Mouse (Mus musculus) hindbrain, embryonic 10.5 days (tissue): ENCODE measurements around the gene Matn1. TPM values are rescaled to one million over a fixed set of nuclear protein-coding genes. Genes with fewer than 3 reads are reported as not detected.
A peak's percentile ranks its signal among the peaks of the same experiment; 100 is the strongest.

Experiments
- DNase-seq: peaks from one replicate; pipeline ENCODE4 v3.0.0-alpha.2; 2017; ENCODE audit warnings: low spot score
- H3K27ac ChIP-seq: fragments of 300-500 bp; sonication (generic); 2 replicates; pipeline ENCODE4 v1.5.1; 2016; ENCODE audit warnings: mild to moderate bottlenecking, moderate library complexity
- H3K27me3 ChIP-seq: fragments of 300-500 bp; sonication (generic); 2 replicates; pipeline ENCODE4 v1.6.1; 2016; ENCODE audit warnings: mild to moderate bottlenecking; ENCODE audit not compliant: poor library complexity, insufficient read depth, severe bottlenecking
- H3K36me3 ChIP-seq: fragments of 300-500 bp; sonication (generic); 2 replicates; pipeline ENCODE4 v1.6.1; 2016; ENCODE audit warnings: mild to moderate bottlenecking, moderate library complexity
- H3K4me1 ChIP-seq: fragments of 300-500 bp; sonication (generic); replicated peaks from 2 replicates; pipeline ENCODE4 v1.6.1; 2016; ENCODE audit warnings: mild to moderate bottlenecking
- H3K4me3 ChIP-seq: fragments of 300-500 bp; sonication (generic); 2 replicates; pipeline ENCODE4 v1.5.1; 2016; ENCODE audit warnings: mild to moderate bottlenecking, moderate library complexity
- H3K9me3 ChIP-seq: fragments of 300-500 bp; sonication (generic); 2 replicates; pipeline ENCODE4 v1.6.1; 2016; ENCODE audit warnings: mild to moderate bottlenecking, moderate library complexity
- WGBS: fragments of 180-500 bp; shearing (Covaris S2); methylation state at CpG from one replicate; pipeline ENCODE4 v1.1.7; 2016; 5-methylcytosine and 5-hydroxymethylcytosine counted together
- polyA plus RNA-seq: library from polyadenylated mRNA; unstranded; fragments of >200 nt; fragmentation: Nextera tagmentation; extraction: Ambion mirVana; gene quantifications from 2 replicates; pipeline ENCODE4 v1.2.1, GENCODE M21; 2016

The Matn1 gene
- polyA plus RNA-seq, 1 experiment from 2014 or later = not detected

- WGBS = 53% methylated on average over 17 of the region's 17 CpGs
- Histone ChIP-seq H3K4me1 (peaks cover 76% of the 10 kb centered on the region), H3K27ac (peak overlapping the region; percentile 59)
Observed at GRCm38 (mm10) chr4:130909167-130909874, 34.9 kb upstream of the Matn1 start.

GRCm38 (mm10) chr4:130910666-130911065 is 33.5 kb upstream of the Matn1 start:
- peaks cover 76% of the 10 kb centered on the region for H3K4me1 ChIP-seq
- no peak overlapping the region for H3K4me3 ChIP-seq
- 43% methylated on average over 7 of the region's 7 CpGs for WGBS
- H3K9me3 ChIP-seq = no peaks in the 10 kb centered on the region
- no peak for DNase-seq
- H3K27ac ChIP-seq = 0 out of 2 replicates have a peak overlapping the region, but pooled peaks have one; percentile 35
- no peaks in the 10 kb centered on the region for H3K36me3 ChIP-seq
- H3K27me3 ChIP-seq = no peaks in the 10 kb centered on the region

More at GRCm38 (mm10) chr4:130909167-130909874, 34.9 kb upstream of the Matn1 start:
- no peaks in the 10 kb centered on the region for H3K36me3 ChIP-seq
- H3K27me3 ChIP-seq = no peaks in the 10 kb centered on the region
- H3K4me3 ChIP-seq = no peak overlapping the region
- DNase-seq = no peak
- no peaks in the 10 kb centered on the region for H3K9me3 ChIP-seq

- 87% methylated on average over 3 of the region's 3 CpGs for WGBS
- DNase-seq = no peak
Observed at GRCm38 (mm10) chr4:130912626-130913025, 31.6 kb upstream of the Matn1 start.

GRCm38 (mm10) chr4:130913077-130913476 is 31.1 kb upstream of the Matn1 start, which contains the start of gene Laptm5:
Laptm5 (plus strand) TSS chr4:130913125.
- no peaks in the 10 kb centered on the region for H3K36me3 ChIP-seq
- H3K4me3 ChIP-seq = no peak within 1 kb of the TSS
- 73% methylated on average over 11 of the region's 11 CpGs for WGBS
- H3K4me1 ChIP-seq = peaks cover 65% of the 10 kb centered on the region
- peak within 1 kb of the TSS; percentile 51 for H3K27ac ChIP-seq
- no peaks in the 10 kb centered on the region for H3K27me3 ChIP-seq
- no peaks in the 10 kb centered on the region for H3K9me3 ChIP-seq
- no peak for DNase-seq

More at GRCm38 (mm10) chr4:130912626-130913025, 31.6 kb upstream of the Matn1 start:
- no peak overlapping the region for H3K4me3 ChIP-seq
- H3K27me3 ChIP-seq = no peaks in the 10 kb centered on the region
- peak overlapping the region; percentile 51; the same call in 1 of the 2 replicates for H3K27ac ChIP-seq
- H3K4me1 ChIP-seq = peaks cover 65% of the 10 kb centered on the region
- no peaks in the 10 kb centered on the region for H3K36me3 ChIP-seq
- no peaks in the 10 kb centered on the region for H3K9me3 ChIP-seq

GRCm38 (mm10) chr4:130913511-130913910 is 30.7 kb upstream of the Matn1 start:
- no peaks in the 10 kb centered on the region for H3K36me3 ChIP-seq
- no peak overlapping the region for H3K4me3 ChIP-seq
- no peaks in the 10 kb centered on the region for H3K9me3 ChIP-seq
- 73% methylated on average over 3 of the region's 3 CpGs for WGBS
- peaks cover 66% of the 10 kb centered on the region for H3K4me1 ChIP-seq
- no peaks in the 10 kb centered on the region for H3K27me3 ChIP-seq
- no peak for DNase-seq
- H3K27ac ChIP-seq = peak overlapping the region; percentile 51

GRCm38 (mm10) chr4:130914011-130914410 is 30.2 kb upstream of the Matn1 start:
- Histone ChIP-seq H3K4me3 (no peak overlapping the region), H3K27ac (peak overlapping the region; percentile 51), H3K36me3 (no peaks in the 10 kb centered on the region), H3K9me3 (no peaks in the 10 kb centered on the region), H3K27me3 (no peaks in the 10 kb centered on the region), H3K4me1 (peaks cover 64% of the 10 kb centered on the region)
- 83% methylated on average over 4 of the region's 4 CpGs for WGBS
- DNase-seq = no peak

- no peak for DNase-seq
- Histone ChIP-seq H3K4me1 (peaks cover 64% of the 10 kb centered on the region), H3K27me3 (no peaks in the 10 kb centered on the region), H3K4me3 (no peak overlapping the region), H3K27ac (no peak overlapping the region), H3K9me3 (no peaks in the 10 kb centered on the region), H3K36me3 (no peaks in the 10 kb centered on the region)
- WGBS = 82% methylated on average over 7 of the region's 7 CpGs
Observed at GRCm38 (mm10) chr4:130914527-130914926, 29.7 kb upstream of the Matn1 start.

GRCm38 (mm10) chr4:130915006-130915667 is 29.0 kb upstream of the Matn1 start:
- no peaks in the 10 kb centered on the region for H3K27me3 ChIP-seq
- 83% methylated on average over 12 of the region's 12 CpGs for WGBS
- H3K27ac ChIP-seq = 0 out of 2 replicates have a peak overlapping the region, but pooled peaks have one; percentile 23
- no peaks in the 10 kb centered on the region for H3K9me3 ChIP-seq
- H3K4me3 ChIP-seq = no peak overlapping the region
- H3K36me3 ChIP-seq = no peaks in the 10 kb centered on the region
- DNase-seq = no peak
- H3K4me1 ChIP-seq = peaks cover 65% of the 10 kb centered on the region

GRCm38 (mm10) chr4:130915668-130916035 is 28.5 kb upstream of the Matn1 start:
- 59% methylated on average over 7 of the region's 7 CpGs for WGBS

GRCm38 (mm10) chr4:130916639-130917038 is 27.5 kb upstream of the Matn1 start:
- Histone ChIP-seq H3K4me3 (no peak overlapping the region), H3K36me3 (no peaks in the 10 kb centered on the region), H3K4me1 (peaks cover 69% of the 10 kb centered on the region), H3K27me3 (no peaks in the 10 kb centered on the region), H3K27ac (peak overlapping the region; percentile 23; the same call in 1 of the 2 replicates), H3K9me3 (no peaks in the 10 kb centered on the region)
- WGBS = 79% methylated on average over 7 of the region's 7 CpGs
- DNase-seq = no peak

More at GRCm38 (mm10) chr4:130915668-130916035, 28.5 kb upstream of the Matn1 start:
- Histone ChIP-seq H3K27me3 (no peaks in the 10 kb centered on the region), H3K4me3 (no peak overlapping the region), H3K9me3 (no peaks in the 10 kb centered on the region), H3K27ac (0 out of 2 replicates have a peak overlapping the region, but pooled peaks have one; percentile 23), H3K4me1 (peaks cover 65% of the 10 kb centered on the region), H3K36me3 (no peaks in the 10 kb centered on the region)
- no peak for DNase-seq

GRCm38 (mm10) chr4:130917564-130917963 is 26.6 kb upstream of the Matn1 start:
- DNase-seq = no peak
- H3K36me3 ChIP-seq = no peaks in the 10 kb centered on the region
- H3K27me3 ChIP-seq = no peaks in the 10 kb centered on the region; the same call in 1 of the 2 replicates
- no peak overlapping the region for H3K4me3 ChIP-seq
- 78% methylated on average over 4 of the region's 4 CpGs for WGBS
- peak overlapping the region; percentile 9 for H3K27ac ChIP-seq
- peaks cover 78% of the 10 kb centered on the region for H3K4me1 ChIP-seq
- no peaks in the 10 kb centered on the region for H3K9me3 ChIP-seq

GRCm38 (mm10) chr4:130918805-130919749 is 25.1 kb upstream of the Matn1 start:
- Histone ChIP-seq H3K9me3 (no peaks in the 10 kb centered on the region), H3K27me3 (no peaks in the 10 kb centered on the region; the same call in 1 of the 2 replicates), H3K27ac (peak overlapping the region; percentile 66), H3K36me3 (no peaks in the 10 kb centered on the region), H3K4me3 (no peak overlapping the region), H3K4me1 (peaks cover 75% of the 10 kb centered on the region)
- DNase-seq = no peak
- 74% methylated on average over 10 of the region's 10 CpGs for WGBS
